Mouse (Mus musculus) c-Kit-negative CD71-positive TER-119-positive erythroid progenitor cells, embryonic 14.5 days (primary cell): Measurements from ENCODE around the gene Abcb9.

Experiments used
- DNase-seq: peaks from one replicate; pipeline ENCODE4 v3.0.0-alpha.2; 2013; ENCODE audit warnings: low read depth, low spot score

Abcb9 gene

GRCm38 (mm10) chr5:124013747-124014146 is 81.9 kb downstream of the Abcb9 start:
- DNase-seq = no peak

- no peak for DNase-seq
Observed at GRCm38 (mm10) chr5:124012885-124013284, 82.7 kb downstream of the Abcb9 start.

- DNase-seq = no peak
Observed at GRCm38 (mm10) chr5:124011927-124012326, 83.7 kb downstream of the Abcb9 start.
